Mouse (Mus musculus): ENCODE measurements at regions not wholly inside any gene's neighbourhood (a gene's known extent, or its start where the extent isn't known, plus 50 kb on each side); places are given as distances from the start of the nearest gene placed in this dataset.
"Not testable (repeated sequence)": the region's sequence is repeated elsewhere in the genome, so short reads cannot be mapped to it uniquely, and the experiment has no call there.

GRCm38 (mm10) chr12:77526581-77526980 is 288.7 kb downstream of the Fut8 start:
- not testable (repeated sequence) for DNase-seq (ENCODE audit: low spot score)

GRCm38 (mm10) chr12:77527499-77527898 is 289.6 kb downstream of the Fut8 start:
- DNase-seq (ENCODE audit: low spot score): no peak

- DNase-seq (ENCODE audit: low spot score): peak; percentile 32
Measured at GRCm38 (mm10) chr12:77527953-77528865, 290.3 kb downstream of the Fut8 start.

GRCm38 (mm10) chr12:77528868-77529271 is 290.9 kb downstream of the Fut8 start:
- no peak for DNase-seq (ENCODE audit: low spot score)

GRCm38 (mm10) chr12:77529414-77529813 is 291.5 kb downstream of the Fut8 start:
- DNase-seq (ENCODE audit: low spot score): no peak

- no peak for DNase-seq (ENCODE audit: low spot score)
Measured at GRCm38 (mm10) chr12:77529955-77530354, 292.0 kb downstream of the Fut8 start.

GRCm38 (mm10) chr12:77531294-77531693 is 293.4 kb downstream of the Fut8 start:
- peak; percentile 33 for DNase-seq (ENCODE audit: low spot score)

- DNase-seq (ENCODE audit: low spot score): no peak
Measured at GRCm38 (mm10) chr12:77532547-77532946, 294.6 kb downstream of the Fut8 start.

- no peak for DNase-seq (ENCODE audit: low spot score)
Measured at GRCm38 (mm10) chr12:77533606-77534005, 295.7 kb downstream of the Fut8 start.

GRCm38 (mm10) chr12:77534079-77534478 is 296.2 kb downstream of the Fut8 start:
- no peak for DNase-seq (ENCODE audit: low spot score)

- no peak for DNase-seq (ENCODE audit: low spot score)
Measured at GRCm38 (mm10) chr12:77535147-77535546, 297.2 kb downstream of the Fut8 start.

- DNase-seq (ENCODE audit: low spot score): no peak
Measured at GRCm38 (mm10) chr12:77537139-77537848, 299.4 kb downstream of the Fut8 start.

- no peak for DNase-seq (ENCODE audit: low spot score)
Measured at GRCm38 (mm10) chr12:77539661-77540431, 301.9 kb downstream of the Fut8 start.

- no peak for DNase-seq (ENCODE audit: low spot score)
Measured at GRCm38 (mm10) chr12:77541051-77541765, 303.3 kb downstream of the Fut8 start.

GRCm38 (mm10) chr12:77541826-77542225 is 303.9 kb downstream of the Fut8 start:
- no peak for DNase-seq (ENCODE audit: low spot score)

- DNase-seq (ENCODE audit: low spot score): no peak
Measured at GRCm38 (mm10) chr12:77543651-77544050, 305.7 kb downstream of the Fut8 start.

- DNase-seq (ENCODE audit: low spot score): no peak
Measured at GRCm38 (mm10) chr12:77546165-77546564, 308.2 kb downstream of the Fut8 start.

GRCm38 (mm10) chr12:77568286-77568685 is 330.4 kb downstream of the Fut8 start:
- peak; percentile 63 for DNase-seq (ENCODE audit: low spot score)

- no peak for DNase-seq (ENCODE audit: low spot score)
Measured at GRCm38 (mm10) chr12:77570501-77570900, 332.6 kb downstream of the Fut8 start.

GRCm38 (mm10) chr12:77571071-77571470 is 333.1 kb downstream of the Fut8 start:
- DNase-seq (ENCODE audit: low spot score): no peak

GRCm38 (mm10) chr12:77575046-77575445 is 337.1 kb downstream of the Fut8 start:
- DNase-seq (ENCODE audit: low spot score): no peak

GRCm38 (mm10) chr12:77588297-77588696 is 350.4 kb downstream of the Fut8 start:
- DNase-seq (ENCODE audit: low spot score): no peak
